Mouse (Mus musculus) liver, adult 2 months (tissue): ENCODE measurements at regions not wholly inside any gene's neighbourhood (a gene's known extent, or its start where the extent isn't known, plus 50 kb on each side); places are given as distances from the start of the nearest gene placed in this dataset.

Experiments used
- CTCF ChIP-seq: fragments of 200-500 bp; IDR thresholded peaks from 2 replicates; pipeline ENCODE4 v1.5.1; 2011; ENCODE audit warnings: low read depth, low read length, control low read depth
- POLR2A ChIP-seq: fragments of 200-500 bp; IDR thresholded peaks from 2 replicates; pipeline ENCODE4 v1.6.1; 2011; ENCODE audit warnings: low read length, control low read depth; ENCODE audit not compliant: insufficient read depth; ENCODE audit errors: extremely low read depth

GRCm38 (mm10) chr6:7783059-7783458 is 61.6 kb upstream of the C1galt1 start:
- TF ChIP-seq CTCF, result no peak
- no peak for TF ChIP-seq POLR2A
